Mouse (Mus musculus) heart, postnatal 10 days (tissue): ENCODE measurements at regions not wholly inside any gene's neighbourhood (a gene's known extent, or its start where the extent isn't known, plus 50 kb on each side); places are given as distances from the start of the nearest gene placed in this dataset.

Experiments
- DNase-seq, 2 experiments: peaks; one replicate each; pipeline ENCODE4 v3.0.0; 2021
- intact Hi-C: fragments of 180-260 bp; cut with DNase I; formaldehyde crosslinking; loops from one replicate; pipeline ENCODE4 v1.15.1; 2025

- intact Hi-C loops, result no loop called here
- no peak for DNase-seq
Observed at GRCm38 (mm10) chr2:117399487-117399886, 56.7 kb upstream of the Rasgrp1 start.

GRCm38 (mm10) chr2:117403425-117404175, 60.8 kb upstream of the Rasgrp1 start:
- intact Hi-C loops, result no loop called here

GRCm38 (mm10) chr2:117405453-117405852, 62.7 kb upstream of the Rasgrp1 start:
- intact Hi-C loops, result no loop called here
- no peak for DNase-seq

More at GRCm38 (mm10) chr2:117403425-117404175, 60.8 kb upstream of the Rasgrp1 start:
- no peak for DNase-seq

GRCm38 (mm10) chr2:117408241-117408640, 65.4 kb upstream of the Rasgrp1 start:
- intact Hi-C loops, result no loop called here
- no peak for DNase-seq

- intact Hi-C loops, result loop anchor here (2.0 kb wide), 1 partner anchor 69 kb away; the partner anchor contains the start of gene Rasgrp1
- DNase-seq, result peak in 1 of 2 experiments; percentile 21
Observed at GRCm38 (mm10) chr2:117412045-117412606, 69.3 kb upstream of the Rasgrp1 start.

GRCm38 (mm10) chr2:117417229-117417970, 74.6 kb upstream of the Rasgrp1 start:
- intact Hi-C loops, result no loop called here

GRCm38 (mm10) chr2:117418121-117418615, 75.4 kb upstream of the Rasgrp1 start:
- no peak for DNase-seq
- intact Hi-C loops, result no loop called here

More at GRCm38 (mm10) chr2:117417229-117417970, 74.6 kb upstream of the Rasgrp1 start:
- no peak for DNase-seq

GRCm38 (mm10) chr2:117418711-117419110, 75.9 kb upstream of the Rasgrp1 start:
- intact Hi-C loops, result no loop called here
- DNase-seq, result no peak

GRCm38 (mm10) chr2:117421376-117421775, 78.6 kb upstream of the Rasgrp1 start:
- intact Hi-C loops, result no loop called here
- DNase-seq, result no peak

- intact Hi-C loops, result no loop called here
- no peak for DNase-seq
Observed at GRCm38 (mm10) chr2:117422756-117423155, 80.0 kb upstream of the Rasgrp1 start.

GRCm38 (mm10) chr2:117429205-117429604, 86.4 kb upstream of the Rasgrp1 start:
- intact Hi-C loops, result no loop called here
- DNase-seq, result no peak

- intact Hi-C loops, result no loop called here
- DNase-seq, result no peak
Observed at GRCm38 (mm10) chr2:117432010-117432409, 89.2 kb upstream of the Rasgrp1 start.

- DNase-seq, result no peak
- intact Hi-C loops, result no loop called here
Observed at GRCm38 (mm10) chr2:117432923-117433322, 90.1 kb upstream of the Rasgrp1 start.

- no peak for DNase-seq
- intact Hi-C loops, result no loop called here
Observed at GRCm38 (mm10) chr2:117433482-117433881, 90.7 kb upstream of the Rasgrp1 start.

GRCm38 (mm10) chr2:117438079-117438478, 95.3 kb upstream of the Rasgrp1 start:
- intact Hi-C loops, result no loop called here
- DNase-seq, result no peak

GRCm38 (mm10) chr2:117438586-117439371, 96.0 kb upstream of the Rasgrp1 start:
- intact Hi-C loops, result loop anchor here (1.0 kb wide), 3 partner anchors 96 to 544 kb away; no protein-coding TSS in a partner anchor
- peak; percentile 74 to 81 for DNase-seq

- no peak for DNase-seq
- intact Hi-C loops, result loop anchor here (1.0 kb wide), 3 partner anchors 97 to 545 kb away; no protein-coding TSS in a partner anchor
Observed at GRCm38 (mm10) chr2:117439372-117440183, 96.8 kb upstream of the Rasgrp1 start.

- no peak for DNase-seq
- intact Hi-C loops, result no loop called here
Observed at GRCm38 (mm10) chr2:117440801-117441281, 98.0 kb upstream of the Rasgrp1 start.

GRCm38 (mm10) chr2:117442862-117443261, 100.1 kb upstream of the Rasgrp1 start:
- DNase-seq, result no peak
- intact Hi-C loops, result no loop called here
